Mouse (Mus musculus) midbrain, embryonic 14.5 days (tissue): ENCODE measurements around the gene Inpp4a. TPM values are rescaled to one million over a fixed set of nuclear protein-coding genes. Genes with fewer than 3 reads are reported as not detected.

Experiments used
- ATAC-seq: fragments of 200-750 bp; cut with Nextera tagmentation; 2 replicates; pipeline ENCODE4 v1.8.0; 2017; ENCODE audit warnings: moderate number of reproducible peaks, moderate library complexity; ENCODE audit not compliant: low FRiP score, low TSS enrichment
- DNase-seq: peaks from one replicate; pipeline ENCODE4 v3.0.0-alpha.2; 2015
- H3K27ac ChIP-seq: fragments of 300-500 bp; sonication (generic); replicated peaks from 2 replicates; pipeline ENCODE4 v1.5.1; 2014; ENCODE audit warnings: mild to moderate bottlenecking, low read depth, low read length, moderate library complexity
- H3K27me3 ChIP-seq: fragments of 300-500 bp; sonication (generic); 2 replicates; pipeline ENCODE4 v1.6.1; 2014; ENCODE audit warnings: low read length, control low read depth, mixed read lengths; ENCODE audit not compliant: control insufficient read depth, insufficient read depth
- H3K36me3 ChIP-seq: fragments of 300-500 bp; sonication (generic); 2 replicates; pipeline ENCODE4 v1.6.1; 2014; ENCODE audit warnings: low read length, control low read depth; ENCODE audit not compliant: control insufficient read depth, insufficient read depth
- H3K4me1 ChIP-seq: fragments of 300-500 bp; sonication (generic); 2 replicates; pipeline ENCODE4 v1.6.1; 2014; ENCODE audit warnings: mild to moderate bottlenecking, antibody characterized with exemption, low read length, control low read depth; ENCODE audit not compliant: control insufficient read depth, insufficient read depth
- H3K4me2 ChIP-seq: fragments of 300-500 bp; sonication (generic); 2 replicates; pipeline ENCODE4 v1.6.1; 2014; ENCODE audit warnings: mild to moderate bottlenecking, low read length, moderate library complexity
- H3K4me3 ChIP-seq: fragments of 300-500 bp; sonication (generic); replicated peaks from 2 replicates; pipeline ENCODE4 v1.5.1; 2014; ENCODE audit warnings: low read depth, low read length
- H3K9ac ChIP-seq: fragments of 300-500 bp; sonication (generic); replicated peaks from 2 replicates; pipeline ENCODE4 v1.6.1; 2014; ENCODE audit warnings: mild to moderate bottlenecking, low read length, moderate library complexity
- H3K9me3 ChIP-seq: fragments of 300-500 bp; sonication (generic); 2 replicates; pipeline ENCODE4 v1.6.1; 2016; ENCODE audit warnings: low read length, control low read depth, mixed read lengths; ENCODE audit not compliant: control insufficient read depth
- WGBS: fragments of 180-500 bp; shearing (Covaris S2); extraction: QIAGEN DNeasy Blood & Tissue Kit; methylation state at CpG from one replicate; pipeline ENCODE4 v1.1.7; 2014; 5-methylcytosine and 5-hydroxymethylcytosine counted together
- polyA plus RNA-seq: library from polyadenylated mRNA; unstranded; fragments of >200 nt; fragmentation: Nextera tagmentation; extraction: Ambion mirVana; gene quantifications from 2 replicates; pipeline ENCODE4 v1.2.1, GENCODE M21; 2014

Gene Inpp4a
- polyA plus RNA-seq, result 68.1 and 83.4 TPM in 2 replicates

DNA sequence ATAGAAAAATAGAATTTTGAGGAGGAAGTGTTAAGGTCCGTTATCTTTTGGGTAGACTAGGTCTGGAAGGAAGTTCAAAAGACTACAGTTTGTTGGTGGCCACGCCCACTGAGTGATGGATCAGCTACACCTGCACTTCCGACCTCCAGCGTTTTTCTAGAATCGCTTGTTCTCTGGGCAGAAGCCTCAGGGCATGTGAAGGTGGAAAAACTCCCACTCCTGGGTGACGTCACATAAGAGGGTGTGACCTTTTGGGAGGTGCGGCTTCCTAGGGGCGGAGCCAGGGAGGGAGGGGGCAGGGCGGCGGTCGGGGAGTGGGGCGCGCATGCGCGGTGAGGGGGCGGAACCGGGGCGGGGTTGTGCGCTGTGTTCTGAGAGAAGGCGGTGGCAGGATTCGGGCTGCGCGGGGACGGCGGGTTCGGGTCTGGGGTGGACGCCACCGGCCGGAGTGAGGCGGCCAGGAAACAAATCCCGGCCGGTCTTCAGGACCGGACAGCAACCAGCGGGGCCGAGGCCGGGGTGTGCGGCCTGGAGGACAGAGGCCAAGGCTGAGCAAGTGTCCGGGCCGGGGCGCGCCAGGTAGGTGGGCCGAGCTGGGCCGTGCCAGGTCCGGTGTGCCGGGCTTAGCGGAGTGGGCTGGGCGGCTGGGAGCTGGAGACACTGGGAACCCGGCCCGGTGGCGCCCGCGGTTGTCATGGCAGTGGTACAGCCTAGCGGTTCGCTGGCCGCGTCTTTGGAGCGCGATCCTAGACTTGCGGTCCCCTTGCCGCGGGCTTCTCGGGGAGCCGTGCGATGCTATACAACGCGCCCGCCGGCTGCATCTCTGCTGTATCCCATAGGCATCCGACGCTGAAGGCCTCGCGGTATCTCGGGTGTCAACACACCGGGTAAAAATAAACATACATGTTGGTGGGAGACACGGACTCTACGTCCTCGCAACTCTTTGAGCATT, at the start of gene Inpp4a:
Inpp4a (plus strand) TSS at position 326 of the 952 bp plus-strand sequence.
- no peaks in the 10 kb centered on the region for H3K36me3 ChIP-seq
- H3K27ac ChIP-seq, result peak within 1 kb of the TSS; percentile 74
- peak within 1 kb of the TSS; percentile 89 for H3K9ac ChIP-seq
- peaks cover 16% of the 10 kb centered on the region for H3K4me1 ChIP-seq
- peak within 1 kb of the TSS; percentile 70 for H3K4me2 ChIP-seq
- peak within 1 kb of the TSS; percentile 93 for H3K4me3 ChIP-seq
- DNase-seq (peak; percentile 96), ATAC-seq (peak; percentile 91)
- H3K27me3 ChIP-seq, result no peaks in the 10 kb centered on the region
- H3K9me3 ChIP-seq, result no peaks in the 10 kb centered on the region
- under 1% methylated on average over 77 of the region's 77 CpGs for WGBS

DNA sequence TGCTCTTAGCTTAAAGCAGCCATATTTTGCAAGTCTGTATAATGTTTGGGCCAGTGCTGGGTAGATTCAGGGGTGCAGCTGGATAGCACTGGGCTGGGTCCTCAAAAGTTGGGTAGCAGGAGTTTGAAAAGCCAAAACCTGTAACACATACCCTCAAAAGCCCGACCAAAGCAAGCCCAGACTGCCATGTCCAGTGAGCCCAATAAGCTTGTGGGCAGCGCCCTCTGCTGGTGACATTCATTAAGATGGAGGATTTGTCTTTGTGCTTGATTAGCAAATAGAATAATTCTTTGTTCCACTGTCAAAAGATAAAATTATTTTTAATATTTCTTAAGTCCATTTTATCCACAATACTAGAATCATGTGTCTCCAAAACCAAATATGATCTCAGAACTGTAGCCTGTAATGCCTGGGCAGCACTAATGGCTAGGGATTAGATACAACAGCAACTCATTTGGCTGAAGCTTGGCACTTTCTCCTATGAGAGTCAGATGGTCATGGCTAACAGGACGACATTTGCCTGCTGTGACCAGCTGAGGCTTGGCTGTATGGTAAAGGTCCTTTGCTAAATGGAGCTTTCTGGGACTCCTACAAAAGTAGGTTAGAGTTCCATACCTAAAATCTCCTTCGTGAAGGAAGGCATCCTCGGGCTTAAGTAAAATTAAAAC, 48.9 kb upstream of the Inpp4a start:
- H3K4me1 ChIP-seq, result no peaks in the 10 kb centered on the region
- peak; percentile 96 for DNase-seq
- no peaks in the 10 kb centered on the region for H3K27me3 ChIP-seq
- no peak overlapping the region for H3K27ac ChIP-seq
- H3K9me3 ChIP-seq, result no peaks in the 10 kb centered on the region
- no peaks in the 10 kb centered on the region for H3K36me3 ChIP-seq
- H3K9ac ChIP-seq, result no peak overlapping the region
- WGBS, result 39% methylated on average over 5 of the region's 5 CpGs
- ATAC-seq, result peak; percentile 68
- no peak overlapping the region for H3K4me3 ChIP-seq
- H3K4me2 ChIP-seq, result no peak overlapping the region

DNA sequence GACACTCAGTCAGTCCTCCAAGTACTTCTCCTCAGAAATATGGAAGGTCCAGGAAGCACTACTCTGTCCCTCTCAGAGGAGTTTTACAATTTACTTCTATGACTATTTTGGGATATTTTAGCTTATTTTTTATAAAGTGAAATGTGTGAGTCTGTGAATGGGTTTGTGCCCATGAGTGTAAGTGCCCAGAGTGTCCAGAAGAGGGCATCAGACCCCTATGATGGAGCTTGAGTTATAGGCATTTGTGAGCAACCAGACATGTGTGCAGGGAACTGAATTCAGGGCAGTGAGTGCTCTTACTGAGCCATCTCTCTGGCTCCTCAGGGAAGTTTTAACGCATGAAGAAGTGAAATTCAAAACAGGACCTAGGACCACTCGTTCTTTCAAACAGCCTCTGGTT, 41.2 kb upstream of the Inpp4a start:
- Histone ChIP-seq H3K4me2 (no peak overlapping the region), H3K4me3 (no peak overlapping the region), H3K27ac (no peak overlapping the region), H3K9ac (no peak overlapping the region), H3K4me1 (no peaks in the 10 kb centered on the region), H3K36me3 (no peaks in the 10 kb centered on the region), H3K27me3 (no peaks in the 10 kb centered on the region), H3K9me3 (no peaks in the 10 kb centered on the region)
- WGBS, result 91% methylated on average over 2 of the region's 2 CpGs
- no peak for DNase-seq
- ATAC-seq, result no peak

DNA sequence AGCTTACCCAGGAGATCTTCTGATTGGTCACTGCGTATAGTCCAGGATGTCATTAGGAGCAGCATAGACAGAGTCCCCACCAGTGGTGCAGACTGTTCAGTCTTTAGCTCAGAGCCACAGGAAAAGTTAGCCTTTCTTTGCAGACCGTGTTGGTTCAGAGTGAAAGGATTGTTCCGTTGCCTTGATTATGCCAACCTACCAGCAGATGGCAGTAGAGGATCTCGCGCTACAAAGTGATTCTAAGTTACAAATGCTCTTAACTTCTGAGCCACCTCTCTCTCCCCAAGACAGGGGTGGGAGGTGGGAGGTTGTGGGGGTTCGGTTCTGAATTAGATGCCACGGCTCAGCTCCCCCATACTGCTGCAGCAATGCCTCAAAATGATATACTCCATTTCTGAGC, 27.2 kb upstream of the Inpp4a start:
- Histone ChIP-seq H3K4me1 (no peaks in the 10 kb centered on the region), H3K27me3 (no peaks in the 10 kb centered on the region), H3K27ac (no peak overlapping the region), H3K4me3 (no peak overlapping the region), H3K36me3 (no peaks in the 10 kb centered on the region), H3K9ac (no peak overlapping the region), H3K9me3 (no peaks in the 10 kb centered on the region), H3K4me2 (no peak overlapping the region)
- DNase-seq, result peak; percentile 91
- ATAC-seq, result no peak
- WGBS, result 8% methylated on average over 7 of the region's 7 CpGs

DNA sequence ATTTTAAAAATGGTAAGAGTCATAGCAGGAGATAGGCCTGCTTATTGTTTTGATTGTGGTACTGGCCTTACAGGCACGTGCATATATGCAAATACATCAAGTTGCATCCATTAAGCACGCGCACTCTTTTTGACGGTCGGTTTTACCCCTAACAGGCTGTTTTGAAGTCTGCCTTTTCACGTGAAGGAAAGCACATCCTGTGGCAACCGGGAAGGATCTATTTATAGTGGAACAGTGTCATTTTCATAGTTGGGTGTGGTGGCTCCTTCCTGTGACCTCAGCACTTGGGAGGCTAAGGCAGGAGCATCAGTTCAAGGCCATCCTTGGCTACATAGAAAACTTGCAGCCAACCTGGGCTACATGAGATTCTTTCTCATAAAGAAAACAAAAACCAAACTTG, 13.1 kb upstream of the Inpp4a start:
- H3K27ac ChIP-seq, result no peak overlapping the region
- H3K36me3 ChIP-seq, result no peaks in the 10 kb centered on the region
- no peak overlapping the region for H3K4me3 ChIP-seq
- H3K27me3 ChIP-seq, result no peaks in the 10 kb centered on the region
- no peak overlapping the region for H3K4me2 ChIP-seq
- DNase-seq, result no peak
- WGBS, result 85% methylated on average over 7 of the region's 7 CpGs
- no peak overlapping the region for H3K9ac ChIP-seq
- peaks cover 3% of the 10 kb centered on the region; the same call in 1 of the 2 replicates for H3K4me1 ChIP-seq
- no peaks in the 10 kb centered on the region for H3K9me3 ChIP-seq
- ATAC-seq, result no peak

GRCm38 (mm10) chr1:37287748-37288147, 11.9 kb upstream of the Inpp4a start:
- Histone ChIP-seq H3K36me3 (no peaks in the 10 kb centered on the region), H3K4me2 (no peak overlapping the region), H3K4me3 (no peak overlapping the region), H3K4me1 (peaks cover 3% of the 10 kb centered on the region; the same call in 1 of the 2 replicates), H3K9me3 (no peaks in the 10 kb centered on the region), H3K27ac (no peak overlapping the region), H3K27me3 (no peaks in the 10 kb centered on the region), H3K9ac (no peak overlapping the region)
- DNase-seq (no peak), ATAC-seq (no peak)
- WGBS, result 91% methylated on average over 1 of the region's 1 CpGs

DNA sequence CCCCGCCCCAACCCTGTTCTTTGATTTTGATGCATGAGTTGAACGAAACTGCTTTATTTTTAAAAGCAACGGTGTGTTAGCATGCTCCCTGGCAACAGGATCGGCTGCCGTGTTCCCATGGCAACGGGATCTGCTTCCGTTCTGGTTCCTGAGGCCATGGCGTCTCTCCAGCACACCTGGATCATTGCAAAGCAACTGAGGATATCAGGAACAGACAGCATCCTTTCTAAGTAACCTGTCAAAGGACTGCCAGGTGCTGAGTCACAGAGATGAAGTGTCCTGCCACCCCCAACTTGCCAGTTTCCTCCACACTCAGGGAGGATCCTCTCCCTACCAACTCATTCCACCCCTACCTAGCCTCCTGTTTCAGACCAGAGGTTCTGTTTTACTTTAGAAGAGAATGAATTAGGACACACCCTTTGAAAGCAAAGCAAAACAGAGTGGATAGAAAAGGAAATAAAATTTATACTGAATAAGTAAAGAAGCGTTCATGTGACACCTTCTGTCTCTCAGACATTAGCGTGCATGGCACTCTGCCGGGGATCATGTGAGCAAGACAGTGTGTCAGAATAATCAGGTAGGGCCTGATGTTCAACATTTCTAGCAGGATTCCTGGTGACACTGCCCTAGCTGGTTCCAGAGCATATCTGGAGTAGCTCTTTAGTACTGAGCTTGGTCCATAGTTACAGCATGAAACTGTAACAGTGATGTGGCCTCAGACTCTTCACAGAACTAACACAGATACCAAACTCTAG, 11.3 kb upstream of the Inpp4a start:
- H3K4me1 ChIP-seq, result peaks cover 3% of the 10 kb centered on the region; the same call in 1 of the 2 replicates
- no peak overlapping the region for H3K27ac ChIP-seq
- H3K9ac ChIP-seq, result no peak overlapping the region
- DNase-seq (peak; percentile 82), ATAC-seq (no peak)
- H3K4me3 ChIP-seq, result no peak overlapping the region
- H3K4me2 ChIP-seq, result 0 out of 2 replicates have a peak overlapping the region, but pooled peaks have one; percentile 17
- no peaks in the 10 kb centered on the region for H3K9me3 ChIP-seq
- WGBS, result 59% methylated on average over 11 of the region's 11 CpGs
- no peaks in the 10 kb centered on the region for H3K36me3 ChIP-seq
- no peaks in the 10 kb centered on the region for H3K27me3 ChIP-seq

- no peak for ATAC-seq
- Histone ChIP-seq H3K4me3 (no peak overlapping the region), H3K27ac (no peak overlapping the region)
These were observed 10.7 kb upstream of the Inpp4a start for GRCm38 (mm10) chr1:37288941-37289340.

More at GRCm38 (mm10) chr1:37288941-37289340, 10.7 kb upstream of the Inpp4a start:
- no peaks in the 10 kb centered on the region for H3K36me3 ChIP-seq
- DNase-seq, result no peak
- no peaks in the 10 kb centered on the region for H3K9me3 ChIP-seq
- no peak overlapping the region for H3K9ac ChIP-seq
- WGBS, result 89% methylated on average over 7 of the region's 7 CpGs
- H3K27me3 ChIP-seq, result no peaks in the 10 kb centered on the region
- peaks cover 3% of the 10 kb centered on the region; the same call in 1 of the 2 replicates for H3K4me1 ChIP-seq
- H3K4me2 ChIP-seq, result no peak overlapping the region
